In the genomic region with DNA sequence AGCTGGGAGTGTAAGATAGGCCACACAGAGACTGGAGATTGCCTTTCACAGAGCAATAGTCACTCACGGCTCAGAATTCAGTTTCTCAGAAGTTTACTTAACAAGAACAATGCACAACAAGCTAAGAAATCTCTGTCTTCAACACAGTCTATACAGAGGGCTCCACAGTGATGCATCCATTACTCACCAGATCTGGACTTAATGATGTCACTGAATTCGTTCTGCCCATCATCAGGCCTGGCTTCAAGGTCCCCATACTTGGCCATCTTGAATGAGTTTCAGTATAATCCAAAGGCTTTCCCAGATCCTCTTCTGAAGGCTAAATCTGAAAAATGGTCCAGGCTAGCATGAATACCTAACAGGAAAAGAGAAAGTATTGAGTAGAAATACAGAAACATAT, we compare ENCODE assay signal across 14 mouse cellular contexts.
"Had no signal": no experiment of that assay in that cellular context is flagged by ENCODE, and none has a peak within 500 bp of the region (broad histone marks: within the 10 kb centered on the region; RNA-seq: fewer than 3 reads in every experiment).

No protein-coding gene starts in this region.

- ATAC-seq: liver, embryonic 12.5 days; midbrain, embryonic 16.5 days had no signal

- H3K27ac ChIP-seq: kidney, postnatal 0 days; limb, embryonic 15.5 days; liver, embryonic 12.5 days; midbrain, embryonic 12.5 days; neural tube, embryonic 13.5 days had no signal

- H3K4me3 ChIP-seq: limb, embryonic 15.5 days; liver, embryonic 12.5 days; midbrain, embryonic 12.5 days; neural tube, embryonic 13.5 days had no signal

- DNase-seq: kidney, adult 9 months; kidney, postnatal 36 days; lung, postnatal 14 days; retina, postnatal 1 day; right cerebral cortex, postnatal 4 days; spleen, adult 18-20 months; thymus, adult 18-20 months; thymus, postnatal 14 days had no signal
